Mouse (Mus musculus) limb, embryonic 10.5 days (tissue): ENCODE data around the gene Mmp3. TPM values are rescaled to one million over a fixed set of nuclear protein-coding genes. Genes with fewer than 3 reads are reported as not detected.
"Not testable (repeated sequence)": the region's sequence is repeated elsewhere in the genome, so short reads cannot be mapped to it uniquely, and the experiment has no call there.

Source experiments
- DNase-seq: peaks from one replicate; pipeline ENCODE4 v3.0.0-alpha.2; 2017; ENCODE audit warnings: low spot score
- H3K27ac ChIP-seq: fragments of 300-500 bp; sonication (generic); 2 replicates; pipeline ENCODE4 v1.5.1; 2016; ENCODE audit warnings: mild to moderate bottlenecking
- H3K27me3 ChIP-seq: fragments of 300-500 bp; sonication (generic); 2 replicates; pipeline ENCODE4 v1.6.1; 2016; ENCODE audit warnings: low read depth, mild to moderate bottlenecking; ENCODE audit not compliant: poor library complexity, severe bottlenecking
- H3K36me3 ChIP-seq: fragments of 300-500 bp; sonication (generic); 2 replicates; pipeline ENCODE4 v1.6.1; 2016; ENCODE audit warnings: mild to moderate bottlenecking, moderate library complexity
- H3K4me1 ChIP-seq: fragments of 300-500 bp; sonication (generic); 2 replicates; pipeline ENCODE4 v1.6.1; 2016
- H3K4me3 ChIP-seq: fragments of 300-500 bp; sonication (generic); 2 replicates; pipeline ENCODE4 v1.5.1; 2016; ENCODE audit warnings: mild to moderate bottlenecking, moderate library complexity
- H3K9me3 ChIP-seq: fragments of 300-500 bp; sonication (generic); replicated peaks from 2 replicates; pipeline ENCODE4 v1.6.1; 2016; ENCODE audit warnings: mild to moderate bottlenecking
- WGBS: fragments of 180-500 bp; shearing (Covaris S2); methylation state at CpG from one replicate; pipeline ENCODE4 v1.1.7; 2016; 5-methylcytosine and 5-hydroxymethylcytosine counted together
- polyA plus RNA-seq: library from polyadenylated mRNA; unstranded; fragments of >200 nt; fragmentation: Nextera tagmentation; extraction: Ambion mirVana; gene quantifications from 2 replicates; pipeline ENCODE4 v1.2.1, GENCODE M21; 2016

Gene Mmp3
- not detected in 2 replicates for polyA plus RNA-seq

DNA sequence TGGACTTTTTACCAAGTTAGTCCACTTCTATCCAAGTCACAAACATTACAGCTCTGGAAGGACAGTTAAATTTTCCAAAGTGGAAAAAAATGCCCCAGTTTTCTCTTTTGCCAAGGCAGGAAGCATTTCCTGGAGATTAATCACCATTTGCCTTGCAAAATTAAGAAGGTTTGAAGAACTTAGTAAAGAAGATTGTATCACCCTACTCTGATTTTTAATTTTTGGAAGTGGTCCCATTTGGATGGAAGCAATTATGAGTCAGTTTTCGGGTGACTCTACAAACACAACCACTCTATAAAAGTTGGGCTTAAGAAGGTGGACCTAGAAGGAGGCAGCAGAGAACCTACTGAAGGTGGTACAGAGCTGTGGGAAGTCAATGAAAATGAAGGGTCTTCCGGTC is at the start of gene Mmp3:
Mmp3 (plus strand) TSS at position 301 of the 400 bp plus-strand sequence.
- Histone ChIP-seq H3K27me3 (no peaks in the 10 kb centered on the region), H3K36me3 (no peaks in the 10 kb centered on the region), H3K4me3 (no peak within 1 kb of the TSS), H3K4me1 (no peaks in the 10 kb centered on the region), H3K9me3 (no peaks in the 10 kb centered on the region), H3K27ac (no peak within 1 kb of the TSS)
- 92% methylated on average over 2 of the region's 2 CpGs for WGBS
- no peak for DNase-seq

DNA sequence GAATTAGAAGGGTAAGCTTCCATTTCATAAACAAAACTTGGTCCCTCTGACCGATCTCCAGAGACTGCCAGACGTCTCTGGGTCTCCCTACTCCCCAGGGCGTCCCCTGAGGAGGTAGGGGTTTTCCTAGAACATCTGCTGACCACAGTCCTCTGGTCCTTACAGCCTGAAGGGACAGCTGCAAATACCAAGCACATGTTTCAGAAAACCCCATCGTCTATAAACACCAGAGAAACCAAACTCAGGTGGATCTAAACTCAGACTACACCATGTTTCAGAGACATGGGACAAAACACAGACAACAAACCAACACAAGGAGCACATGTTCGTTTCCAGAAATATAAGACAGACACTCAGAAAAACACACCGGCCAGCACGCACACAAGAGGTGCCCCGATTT is 49.1 kb upstream of the Mmp3 start:
- H3K9me3 ChIP-seq, H3K4me1 ChIP-seq, H3K27me3 ChIP-seq, DNase-seq, H3K27ac ChIP-seq, H3K4me3 ChIP-seq, H3K36me3 ChIP-seq: not testable (repeated sequence)
- 88% methylated on average over 8 of the region's 8 CpGs for WGBS

- DNase-seq = no peak
- no peaks in the 10 kb centered on the region for H3K36me3 ChIP-seq
- no peaks in the 10 kb centered on the region for H3K27me3 ChIP-seq
- no peaks in the 10 kb centered on the region for H3K4me1 ChIP-seq
- no peaks in the 10 kb centered on the region for H3K9me3 ChIP-seq
- no peak overlapping the region for H3K27ac ChIP-seq
- no peak overlapping the region for H3K4me3 ChIP-seq
- WGBS = 80% methylated on average over 2 of the region's 2 CpGs
Observed at GRCm38 (mm10) chr9:7453302-7453701, 7.7 kb downstream of the Mmp3 start.

GRCm38 (mm10) chr9:7470262-7470661 is 24.6 kb downstream of the Mmp3 start:
- Histone ChIP-seq H3K27me3 (no peaks in the 10 kb centered on the region), H3K36me3 (no peaks in the 10 kb centered on the region), H3K9me3 (no peaks in the 10 kb centered on the region), H3K4me3 (no peak overlapping the region), H3K27ac (no peak overlapping the region), H3K4me1 (no peaks in the 10 kb centered on the region)
- 100% methylated on average over 1 of the region's 1 CpGs for WGBS
- no peak for DNase-seq

DNA sequence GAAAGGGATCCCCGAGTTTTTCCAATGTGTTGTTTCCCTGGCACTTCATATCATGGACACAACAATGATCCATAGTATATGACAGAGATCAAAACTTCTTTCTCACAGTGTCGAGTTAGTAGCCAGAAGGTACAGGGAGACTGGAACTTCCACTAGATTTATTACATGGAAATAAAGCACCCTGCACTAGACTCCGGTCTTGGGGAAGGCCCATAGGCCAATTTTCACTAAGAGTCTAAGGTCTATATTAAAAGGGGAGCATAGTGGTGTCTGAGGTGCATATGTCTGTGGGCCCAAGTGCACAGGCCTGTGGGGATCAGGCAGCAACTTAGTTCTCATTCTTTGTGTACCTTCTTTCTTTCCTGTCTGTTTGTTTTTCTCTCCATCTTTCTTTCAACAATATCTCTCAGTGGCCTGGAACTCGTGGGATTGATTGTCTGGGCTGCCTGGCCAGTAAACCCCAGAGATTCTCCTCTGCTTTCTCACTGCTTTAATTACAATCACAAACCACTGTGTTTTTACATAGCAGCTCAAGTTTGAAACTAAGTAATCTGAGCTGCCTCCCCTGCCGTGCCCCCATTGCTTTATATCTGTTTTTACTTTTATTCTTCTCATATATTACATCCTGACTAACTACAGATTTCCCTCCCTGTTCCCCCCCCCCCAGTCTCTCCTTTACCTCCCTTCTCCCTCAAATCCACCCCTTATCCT is 38.2 kb downstream of the Mmp3 start:
- H3K36me3 ChIP-seq = no peaks in the 10 kb centered on the region
- H3K27ac ChIP-seq = no peak overlapping the region
- no peaks in the 10 kb centered on the region for H3K4me1 ChIP-seq
- H3K27me3 ChIP-seq = no peaks in the 10 kb centered on the region
- H3K9me3 ChIP-seq = no peaks in the 10 kb centered on the region
- no peak for DNase-seq
- H3K4me3 ChIP-seq = no peak overlapping the region
- 76% methylated on average over 5 of the region's 5 CpGs for WGBS

GRCm38 (mm10) chr9:7501138-7501537 is 55.5 kb downstream of the Mmp3 start:
- Histone ChIP-seq H3K27ac (no peak overlapping the region), H3K4me3 (no peak overlapping the region), H3K4me1 (no peaks in the 10 kb centered on the region), H3K9me3 (no peaks in the 10 kb centered on the region), H3K27me3 (no peaks in the 10 kb centered on the region), H3K36me3 (no peaks in the 10 kb centered on the region)
- WGBS = 91% methylated on average over 3 of the region's 3 CpGs
- DNase-seq = no peak

- Histone ChIP-seq H3K4me3 (no peak within 1 kb of the TSS), H3K36me3 (no peaks in the 10 kb centered on the region), H3K27ac (no peak within 1 kb of the TSS), H3K9me3 (no peaks in the 10 kb centered on the region), H3K4me1 (no peaks in the 10 kb centered on the region), H3K27me3 (no peaks in the 10 kb centered on the region)
- DNase-seq = no peak
- WGBS = 94% methylated on average over 3 of the region's 3 CpGs
Observed at GRCm38 (mm10) chr9:7502051-7502450, 56.4 kb downstream of the Mmp3 start, which contains the start of gene Mmp10. Gene Mmp10 (plus strand): TSS chr9:7502352.

Other genes with a start within 250 kb of the Mmp3 start
- not detected in 2 replicates for gene Mmp13, start 173.3 kb upstream of the Mmp3 start, polyA plus RNA-seq
- gene Mmp12, start 101.4 kb upstream of the Mmp3 start, polyA plus RNA-seq = not detected in 2 replicates
- gene Mmp1b, start 57.8 kb upstream of the Mmp3 start, polyA plus RNA-seq = not detected in 2 replicates
- gene Mmp10, start 56.5 kb downstream of the Mmp3 start, polyA plus RNA-seq = not detected in 2 replicates
- gene Mmp8, start 112.6 kb downstream of the Mmp3 start, polyA plus RNA-seq = not detected in 2 replicates
- not detected in 2 replicates for gene Mmp27, start 125.6 kb downstream of the Mmp3 start, polyA plus RNA-seq
- not detected in 2 replicates for gene Mmp20, start 182.4 kb downstream of the Mmp3 start, polyA plus RNA-seq
- not detected in 2 replicates for gene Mmp7, start 246.3 kb downstream of the Mmp3 start, polyA plus RNA-seq